Mouse (Mus musculus): ENCODE data around the gene Ccdc81. TPM values are rescaled to one million over a fixed set of nuclear protein-coding genes. Genes with fewer than 3 reads are reported as not detected.
A peak's percentile ranks its signal among the peaks of the same experiment; 100 is the strongest.

Ccdc81 gene
- total RNA-seq (2021): not detected
- long read RNA-seq, experiment 1: 0 reads
- long read RNA-seq, experiment 2: 0 reads

- no peak for DNase-seq (ENCODE audit: low spot score)
These were observed at the start of gene Ccdc81 for GRCm38 (mm10) chr7:89903442-89904343. TSS of gene Ccdc81 (minus strand) at chr7:89903629.

GRCm38 (mm10) chr7:89949403-89949802 is 46.0 kb upstream of the Ccdc81 start:
- DNase-seq (ENCODE audit: low spot score): no peak

GRCm38 (mm10) chr7:89948026-89948425 is 44.6 kb upstream of the Ccdc81 start:
- DNase-seq (ENCODE audit: low spot score): peak; percentile 9

- peak; percentile 98 for DNase-seq (ENCODE audit: low spot score)
These were observed 37.4 kb upstream of the Ccdc81 start, which contains the start of gene Hikeshi for GRCm38 (mm10) chr7:89940571-89941463. TSS of gene Hikeshi (minus strand) at chr7:89941204.

- no peak for DNase-seq (ENCODE audit: low spot score)
These were observed 36.3 kb upstream of the Ccdc81 start for GRCm38 (mm10) chr7:89939497-89940353.

- no peak for DNase-seq (ENCODE audit: low spot score)
These were observed 20.2 kb upstream of the Ccdc81 start for GRCm38 (mm10) chr7:89923441-89924180.

GRCm38 (mm10) chr7:89917776-89918175 is 14.3 kb upstream of the Ccdc81 start:
- DNase-seq (ENCODE audit: low spot score): peak; percentile 18

- DNase-seq (ENCODE audit: low spot score): no peak
These were observed 13.3 kb upstream of the Ccdc81 start for GRCm38 (mm10) chr7:89916711-89917110.

- DNase-seq (ENCODE audit: low spot score): peak; percentile 18
These were observed 10.2 kb upstream of the Ccdc81 start for GRCm38 (mm10) chr7:89913432-89914158.

GRCm38 (mm10) chr7:89912356-89912755 is 8.9 kb upstream of the Ccdc81 start:
- no peak for DNase-seq (ENCODE audit: low spot score)

- peak; percentile 53 for DNase-seq (ENCODE audit: low spot score)
These were observed 6.3 kb upstream of the Ccdc81 start for GRCm38 (mm10) chr7:89909711-89910110.

- DNase-seq (ENCODE audit: low spot score): no peak
These were observed 5.6 kb upstream of the Ccdc81 start for GRCm38 (mm10) chr7:89908899-89909621.

GRCm38 (mm10) chr7:89908421-89908820 is 5.0 kb upstream of the Ccdc81 start:
- no peak for DNase-seq (ENCODE audit: low spot score)

- DNase-seq (ENCODE audit: low spot score): peak; percentile 77
These were observed 4.5 kb upstream of the Ccdc81 start for GRCm38 (mm10) chr7:89907950-89908349.

GRCm38 (mm10) chr7:89903007-89903406 is 422 bp downstream of the Ccdc81 start:
- DNase-seq (ENCODE audit: low spot score): no peak

GRCm38 (mm10) chr7:89891856-89892255 is 11.6 kb downstream of the Ccdc81 start:
- peak; percentile 19 for DNase-seq (ENCODE audit: low spot score)

- no peak for DNase-seq (ENCODE audit: low spot score)
These were observed 12.0 kb downstream of the Ccdc81 start for GRCm38 (mm10) chr7:89891412-89891811.

GRCm38 (mm10) chr7:89884551-89884950 is 18.9 kb downstream of the Ccdc81 start:
- DNase-seq (ENCODE audit: low spot score): no peak

- DNase-seq (ENCODE audit: low spot score): peak; percentile 30
These were observed 23.7 kb downstream of the Ccdc81 start for GRCm38 (mm10) chr7:89879686-89880085.

All from gastrocnemius, adult 18-20 months (tissue).